Mouse (Mus musculus) C2C12 (cell line): ENCODE measurements at regions not wholly inside any gene's neighbourhood (a gene's known extent, or its start where the extent isn't known, plus 50 kb on each side); places are given as distances from the start of the nearest gene placed in this dataset.

Experiments used
- CTCF ChIP-seq: IDR thresholded peaks from one replicate; pipeline ENCODE4 v1.5.1; 2011; ENCODE audit not compliant: control insufficient read depth, insufficient read depth, insufficient read length
- MAX ChIP-seq: IDR thresholded peaks from one replicate; pipeline ENCODE4 v1.6.1; 2011; ENCODE audit warnings: mild to moderate bottlenecking, control low read depth

GRCm38 (mm10) chr11:21428013-21428317 is 57.0 kb upstream of the Ugp2 start:
- no peak for TF ChIP-seq CTCF
- TF ChIP-seq MAX, result no peak
